Mouse (Mus musculus) inflammation-experienced regulatory T-cells, adult 6 months (primary cell): ENCODE results near the gene Arid5a. TPM values are rescaled to one million over a fixed set of nuclear protein-coding genes. Genes with fewer than 3 reads are reported as not detected.
A peak's percentile ranks its signal among the peaks of the same experiment; 100 is the strongest.

Source experiments
- ATAC-seq: one replicate; pipeline ENCODE4 v1.8.0; 2017
- polyA plus RNA-seq, 3 experiments: library from polyadenylated mRNA; unstranded; fragments of 100-300 nt; shearing (Covaris generic); gene quantifications; one replicate each; pipeline ENCODE4 v1.2.1; 2017

The Arid5a gene
- polyA plus RNA-seq, 3 experiments from 2014 or later, result 75.9 to 89.1 (median 88.6) TPM

DNA sequence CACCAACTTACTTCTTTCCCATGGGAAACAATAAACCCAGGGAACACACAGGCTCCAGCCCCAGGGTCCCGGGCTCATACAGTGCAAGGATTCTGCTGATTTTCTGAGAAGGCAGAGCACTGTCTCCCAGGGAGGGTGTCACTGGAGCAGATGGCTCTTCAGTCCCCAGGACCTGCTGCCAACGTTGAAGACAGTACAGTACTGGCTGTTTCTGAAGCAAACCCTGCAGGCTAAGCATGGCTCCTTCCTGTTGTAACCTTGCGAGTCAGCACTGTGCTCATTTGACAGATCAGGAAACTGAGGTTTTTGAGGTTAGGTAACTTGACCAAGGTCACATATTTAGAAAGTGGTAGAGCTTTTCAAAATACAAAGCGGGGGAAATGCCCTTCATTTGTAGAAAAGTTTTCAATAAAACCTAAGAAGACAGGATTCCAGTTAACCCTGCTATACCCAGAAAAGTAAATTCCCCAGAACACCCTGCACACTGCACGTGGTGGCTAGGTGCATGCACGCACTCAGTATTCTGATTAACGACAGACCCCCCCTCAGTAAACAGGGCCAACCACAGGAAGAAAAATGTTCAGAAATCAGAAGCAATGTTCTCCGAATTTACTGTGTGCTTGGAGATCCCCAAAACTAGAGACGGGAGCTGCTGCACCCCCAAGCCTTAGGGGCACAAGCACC lies 10.9 kb upstream of the Arid5a start:
- peak; percentile 78 for ATAC-seq

DNA sequence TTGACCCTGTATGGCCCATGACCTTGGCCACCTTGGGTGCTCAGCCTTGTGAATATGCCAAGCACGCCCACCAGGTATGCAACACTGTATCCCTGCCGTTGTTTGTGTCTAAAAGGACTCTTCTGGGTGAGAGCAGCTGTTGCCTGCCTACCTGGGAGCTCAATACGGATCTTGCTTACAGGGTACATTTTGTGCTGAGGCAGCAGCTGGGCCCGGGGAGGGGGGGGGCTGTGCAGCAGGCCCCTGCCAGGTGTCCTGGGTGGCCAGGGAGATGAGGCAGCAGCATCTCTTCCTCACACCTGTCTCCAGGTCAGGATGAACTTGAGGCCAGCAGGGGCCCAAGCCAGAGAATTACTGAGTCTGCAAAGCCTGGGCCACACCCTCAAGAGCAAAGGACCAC lies 9.4 kb upstream of the Arid5a start:
- no peak for ATAC-seq

DNA sequence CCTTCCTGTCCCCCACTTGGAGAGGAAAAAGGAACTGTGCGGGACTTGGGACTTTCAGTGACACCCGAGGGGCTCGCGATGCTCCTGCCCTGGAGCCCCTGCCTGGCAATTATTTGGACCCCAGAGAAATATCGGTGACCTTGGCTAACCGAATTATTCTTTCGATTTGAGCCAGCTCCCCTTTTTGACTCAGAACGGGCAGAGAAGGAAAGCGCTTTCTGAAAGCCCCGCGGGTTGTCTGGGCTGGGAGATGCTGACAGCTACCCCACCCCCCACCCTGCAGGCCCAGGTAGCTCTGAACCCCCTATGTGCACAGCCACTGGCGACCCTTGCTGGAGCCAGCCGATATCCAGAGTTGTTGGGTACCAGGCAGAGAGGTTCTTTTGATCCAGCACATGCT lies 8.4 kb upstream of the Arid5a start:
- no peak for ATAC-seq

DNA sequence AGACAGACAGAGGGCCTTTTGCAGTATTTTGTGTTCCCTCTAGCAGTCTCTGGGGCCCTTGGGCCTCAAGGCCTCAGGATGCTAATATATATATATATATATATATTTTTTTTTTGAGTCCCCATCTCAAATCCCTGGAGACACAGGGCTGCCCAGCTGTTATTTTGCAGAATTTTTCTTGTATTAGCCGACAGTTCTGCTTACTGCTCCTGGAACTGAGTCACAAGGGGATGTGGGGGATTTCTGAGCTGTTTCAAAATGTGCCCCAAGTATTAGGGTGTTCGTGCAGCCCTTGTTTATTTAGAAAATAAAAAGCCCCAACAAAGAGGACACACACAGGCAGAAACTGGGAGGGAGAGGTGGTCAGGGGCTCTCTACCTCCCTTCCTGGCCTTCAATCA lies 7.9 kb upstream of the Arid5a start:
- no peak for ATAC-seq

DNA sequence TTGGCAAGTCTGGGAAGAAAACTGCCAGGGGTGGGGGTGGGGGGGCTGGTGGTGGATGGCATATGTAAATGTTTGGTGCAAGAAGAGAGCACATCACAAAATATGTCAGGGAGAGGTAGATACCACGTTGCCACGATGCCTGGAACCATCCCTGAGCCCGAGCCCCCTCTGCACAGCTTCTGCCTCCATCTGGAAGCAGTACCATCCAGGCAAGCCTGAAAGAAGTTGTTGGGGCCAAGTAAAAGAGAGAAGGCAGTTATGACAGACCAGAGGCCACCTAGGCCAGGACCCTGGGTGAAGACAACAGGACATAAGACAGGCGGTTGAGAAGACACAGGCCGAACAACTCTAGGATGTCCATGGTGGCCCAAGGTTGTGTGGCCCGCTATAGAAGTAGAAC lies 7.0 kb upstream of the Arid5a start:
- ATAC-seq, result no peak

DNA sequence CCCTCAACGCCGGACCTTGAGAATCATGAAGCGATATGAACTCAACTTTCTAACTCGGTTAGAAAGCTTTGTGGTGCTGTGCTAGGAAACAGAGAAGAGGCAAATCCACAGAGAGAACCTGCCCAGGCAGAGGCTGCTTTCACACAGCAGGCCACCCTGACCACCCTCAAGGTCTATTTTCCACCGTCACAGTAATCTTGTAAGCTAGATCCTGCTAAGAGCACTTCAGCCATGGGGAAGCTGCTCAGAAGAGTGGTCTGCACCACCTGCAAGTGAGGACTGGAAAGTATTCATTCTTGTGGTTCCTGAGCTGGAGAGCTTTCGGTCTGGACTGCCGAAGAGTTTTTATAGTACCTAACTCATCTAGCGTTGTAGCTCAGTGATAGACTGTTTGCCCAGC lies 5.3 kb upstream of the Arid5a start:
- no peak for ATAC-seq

DNA sequence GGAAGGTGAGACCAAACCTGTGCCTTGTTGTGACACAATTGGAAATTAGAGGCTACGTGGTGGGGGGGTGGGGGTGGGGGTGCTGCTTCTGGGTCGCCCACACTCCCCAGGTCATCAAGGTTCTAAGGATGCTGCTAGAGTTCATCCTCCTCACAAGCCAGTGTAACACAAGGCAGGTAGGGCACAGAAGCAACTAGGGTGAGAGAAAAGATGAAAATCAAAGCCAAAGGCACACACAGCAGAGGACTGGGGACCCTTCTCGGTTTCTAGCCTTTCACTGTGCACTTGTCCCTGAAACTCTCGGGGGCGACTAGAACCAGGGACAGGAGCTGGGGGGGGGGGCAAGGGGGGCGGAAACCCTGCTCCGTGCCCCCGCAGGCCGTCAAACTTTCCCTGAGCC lies 4.6 kb upstream of the Arid5a start:
- no peak for ATAC-seq

DNA sequence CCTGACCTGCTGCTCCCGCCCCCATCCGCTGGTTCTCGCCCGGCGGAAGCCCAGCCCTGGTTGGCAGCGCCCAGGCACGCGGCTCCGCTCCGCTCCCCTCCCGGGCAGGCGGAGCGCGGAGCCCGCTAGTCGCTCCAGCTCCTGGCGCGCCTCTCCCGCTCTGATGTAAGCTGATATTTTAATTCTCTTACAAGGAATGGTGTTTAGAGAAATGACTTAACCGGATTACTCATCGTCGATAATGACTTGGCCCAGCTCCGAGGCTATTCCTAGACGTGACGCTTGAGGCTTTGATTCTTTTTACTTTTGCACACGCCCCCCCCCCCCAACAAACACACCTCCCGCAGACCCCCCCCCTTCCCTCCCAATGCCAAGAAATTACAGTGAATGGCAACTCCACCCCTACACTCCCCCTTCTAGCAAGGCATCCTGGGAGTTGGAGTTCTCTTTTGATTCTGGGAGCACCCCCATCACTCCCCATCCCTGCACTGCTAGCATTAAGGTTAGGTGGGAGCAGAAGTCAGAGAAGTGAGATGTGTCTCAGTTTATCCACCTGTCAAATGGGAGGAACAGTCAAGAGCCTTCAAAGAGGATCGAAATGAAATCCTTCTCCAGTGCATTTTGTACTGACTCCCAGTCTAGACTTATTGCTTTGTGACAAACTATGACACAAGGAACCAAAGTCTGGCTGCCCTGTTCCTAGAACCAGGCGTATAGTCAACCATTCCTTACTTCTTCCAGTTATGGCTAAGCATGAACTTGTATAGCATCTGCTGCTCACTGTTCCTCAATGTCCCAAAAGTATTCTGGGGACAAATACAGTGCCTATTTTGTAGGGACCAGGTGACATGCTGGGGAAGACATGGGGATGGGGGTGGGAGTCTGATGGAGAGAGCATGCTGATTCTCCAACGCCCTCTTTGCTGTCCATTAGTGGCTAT lies 3.9 kb upstream of the Arid5a start:
- ATAC-seq, result no peak

DNA sequence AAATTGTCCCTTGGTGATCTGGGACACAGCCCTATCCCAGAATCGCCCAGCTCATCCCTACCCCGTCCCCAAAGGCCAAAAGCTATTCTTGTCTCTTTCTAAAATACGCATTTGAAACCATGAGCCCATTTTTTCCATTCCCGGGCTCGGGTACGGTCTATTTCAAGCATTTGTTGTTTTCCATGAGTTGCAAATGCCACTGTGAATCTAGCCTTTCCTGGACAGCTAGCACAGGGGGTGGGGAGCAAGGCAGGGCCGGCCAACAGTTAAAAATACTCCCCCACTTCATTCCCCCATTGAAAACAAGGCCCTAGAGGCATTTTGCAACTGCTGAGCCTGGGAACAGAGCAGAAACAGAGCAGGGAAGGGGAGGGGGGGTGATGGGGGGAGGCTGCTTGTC lies 2.8 kb upstream of the Arid5a start:
- ATAC-seq, result no peak

DNA sequence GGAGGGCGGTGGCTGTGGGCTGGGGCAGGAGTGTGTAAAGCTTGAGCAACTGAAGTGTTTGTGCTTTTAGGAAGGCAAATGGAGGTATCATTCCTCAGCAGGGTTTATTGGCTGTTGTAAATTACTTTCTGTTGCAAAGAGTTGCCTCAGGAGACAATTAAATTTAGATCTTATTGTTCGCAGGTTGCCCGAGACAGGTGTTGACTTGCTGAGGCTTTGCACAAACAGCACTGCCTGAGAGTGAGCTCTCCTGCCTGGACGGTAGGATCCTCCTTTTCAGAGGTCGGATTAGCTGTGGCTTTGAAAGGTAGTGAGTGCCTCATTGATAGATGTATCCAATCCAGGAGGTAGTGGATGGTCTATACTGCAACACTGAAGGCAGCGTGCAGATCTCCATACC lies 1.4 kb upstream of the Arid5a start:
- no peak for ATAC-seq

DNA sequence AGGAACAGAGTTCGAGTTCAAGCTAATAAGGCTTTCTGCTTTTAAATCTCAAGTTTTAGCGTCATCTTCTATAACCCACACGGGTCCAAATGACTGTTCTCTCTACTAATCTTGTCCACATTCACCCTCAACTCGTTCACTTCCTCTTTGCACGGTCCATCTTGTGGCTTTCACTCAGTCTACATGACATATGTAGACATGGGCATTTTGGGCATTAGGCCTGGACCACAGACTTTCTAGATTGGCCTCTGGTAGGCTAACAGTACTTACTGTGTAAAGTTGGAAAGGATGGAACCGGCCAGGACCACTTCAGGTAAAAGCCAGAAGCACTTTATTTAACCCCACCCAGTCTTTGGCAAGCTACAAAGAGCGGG lies 425 bp upstream of the Arid5a start:
- ATAC-seq, result no peak

DNA sequence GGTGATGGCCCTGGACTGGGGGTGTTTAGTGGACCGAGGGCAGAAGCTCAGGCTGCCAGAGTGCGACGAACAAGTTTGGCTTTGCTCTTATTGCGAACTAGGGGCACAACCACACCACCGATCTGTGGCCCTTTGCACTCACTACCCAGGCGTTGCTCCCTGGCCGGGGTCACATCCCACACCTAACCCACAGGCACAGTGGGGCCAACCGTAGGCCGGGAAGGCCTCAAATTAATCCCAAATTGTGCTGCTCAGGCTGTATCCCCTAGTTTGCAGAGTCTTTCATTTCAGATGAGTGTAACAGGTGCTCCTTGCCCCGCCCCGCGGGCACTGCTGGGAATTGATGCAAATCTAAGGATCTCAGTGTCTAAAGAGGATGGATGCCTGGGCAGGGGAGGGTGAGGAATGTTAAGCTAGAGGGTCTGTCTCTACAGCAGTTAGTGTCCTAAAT lies 943 bp downstream of the Arid5a start:
- no peak for ATAC-seq

DNA sequence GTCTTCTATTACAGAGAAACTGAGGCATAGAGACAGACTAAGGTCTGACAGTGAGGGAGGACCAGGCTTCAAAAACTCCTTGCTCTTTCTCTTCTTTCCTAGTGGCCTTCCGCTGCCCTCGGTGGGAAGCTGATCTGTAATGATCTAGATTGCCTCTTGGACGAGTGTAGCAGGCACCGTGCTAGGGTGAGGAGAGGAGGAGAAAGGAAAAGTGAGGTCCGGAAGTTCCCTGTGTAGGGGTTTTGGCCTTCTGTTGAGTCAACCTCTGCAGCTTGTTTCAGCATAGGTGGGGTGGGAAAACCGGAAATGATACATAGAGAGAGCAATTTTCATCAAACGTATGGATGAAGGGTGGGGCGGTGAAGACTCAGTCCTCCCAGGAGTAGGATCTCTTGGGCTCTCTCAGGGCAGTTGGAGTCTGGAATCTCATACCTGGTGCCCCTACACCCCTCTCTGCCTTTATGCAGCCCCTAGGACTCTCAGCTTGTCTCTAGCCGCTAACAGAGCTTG lies 1.5 kb downstream of the Arid5a start:
- no peak for ATAC-seq

DNA sequence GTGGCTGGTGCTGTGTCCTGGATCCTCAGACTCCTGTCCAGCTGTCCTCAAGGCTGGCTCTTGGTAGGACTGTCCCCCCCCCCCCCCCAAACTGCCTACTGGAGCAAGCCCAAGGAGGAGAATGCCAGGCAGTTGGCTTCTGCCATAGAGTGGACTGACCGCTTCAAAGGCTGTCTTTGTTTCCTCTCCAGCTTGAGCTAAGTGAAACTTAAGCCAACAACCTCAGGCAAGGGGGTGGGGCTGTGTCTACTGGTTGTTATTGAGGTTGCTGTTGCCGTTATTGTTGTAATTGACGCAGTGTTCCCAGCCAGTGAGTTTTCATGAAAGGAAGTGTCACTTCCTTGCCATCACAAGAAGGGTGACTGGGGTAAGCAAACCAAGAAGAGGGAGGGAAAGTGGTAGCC lies 2.0 kb downstream of the Arid5a start:
- peak; percentile 55 for ATAC-seq

DNA sequence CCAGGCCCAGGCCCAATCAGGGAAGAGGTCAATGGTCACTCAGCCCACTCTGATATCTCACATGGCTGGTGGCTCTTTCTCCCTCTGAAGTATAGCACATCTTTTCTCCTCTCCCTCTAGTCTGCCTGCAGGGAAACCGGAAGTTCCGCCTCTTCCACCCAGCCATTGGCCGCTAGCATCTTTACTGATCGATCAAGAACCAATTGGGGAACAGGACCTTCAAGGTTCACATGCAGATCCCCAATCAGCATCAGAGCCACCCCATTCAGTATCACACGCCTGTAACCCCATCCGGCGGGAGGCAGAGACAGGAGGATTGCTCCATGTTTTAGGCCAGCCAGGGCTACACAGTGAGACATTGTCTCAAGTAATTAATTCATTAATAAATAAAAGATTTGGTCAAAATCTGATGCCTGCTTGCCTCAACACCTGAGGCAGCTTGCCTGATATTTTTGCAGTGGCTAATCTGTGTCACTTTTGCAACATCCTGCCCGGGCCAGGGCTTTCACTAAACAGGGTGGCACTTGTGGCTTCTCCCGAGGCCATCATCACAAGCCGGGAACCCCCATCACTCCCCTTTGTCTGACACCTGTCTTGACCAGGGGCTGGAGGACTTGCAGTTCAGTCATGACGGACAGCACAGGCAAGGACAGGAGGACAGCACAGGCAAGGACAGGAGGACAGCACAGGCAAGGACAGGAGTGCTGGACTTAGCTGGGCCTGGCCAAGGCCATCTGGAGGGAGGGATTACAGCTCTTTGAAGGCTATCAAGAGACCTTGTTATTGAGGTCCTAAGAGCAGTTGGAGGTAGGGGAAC lies 7.6 kb downstream of the Arid5a start:
- no peak for ATAC-seq

DNA sequence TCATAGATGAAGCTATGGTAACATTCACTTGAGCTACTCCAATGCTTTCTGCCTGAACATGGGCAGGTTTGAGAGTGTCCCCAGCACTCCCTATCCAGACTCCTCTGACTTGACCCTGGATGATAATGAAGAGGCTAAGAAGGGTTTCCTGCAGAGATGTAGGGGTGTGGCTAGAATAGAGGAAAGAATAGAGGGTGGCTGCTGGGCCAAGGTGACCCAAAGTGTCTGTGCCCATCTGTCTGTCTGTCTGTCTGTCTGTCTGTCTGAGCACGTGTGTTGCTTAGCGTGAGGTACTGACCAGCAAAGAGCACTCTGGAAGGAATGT lies 8.2 kb downstream of the Arid5a start:
- ATAC-seq, result no peak

DNA sequence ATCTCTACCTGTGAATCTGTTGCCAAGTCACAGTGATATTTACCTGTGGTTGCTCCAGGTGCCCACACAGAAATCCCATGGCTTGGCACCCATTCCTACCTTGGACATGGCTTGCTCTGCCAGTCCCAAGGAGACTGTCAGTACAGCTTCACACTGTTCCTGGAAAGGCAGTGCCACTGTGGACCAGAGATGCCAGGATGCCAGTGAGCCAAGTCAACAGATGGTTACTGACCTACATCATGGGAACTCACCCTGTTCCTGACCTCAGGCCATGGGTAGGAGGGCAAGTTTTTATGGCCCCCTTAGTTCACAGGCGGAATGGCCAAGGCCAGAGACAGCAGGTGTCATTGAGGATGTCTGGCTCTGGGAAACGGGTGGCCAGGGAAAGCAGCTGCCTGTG lies 13.6 kb downstream of the Arid5a start:
- ATAC-seq, result no peak

DNA sequence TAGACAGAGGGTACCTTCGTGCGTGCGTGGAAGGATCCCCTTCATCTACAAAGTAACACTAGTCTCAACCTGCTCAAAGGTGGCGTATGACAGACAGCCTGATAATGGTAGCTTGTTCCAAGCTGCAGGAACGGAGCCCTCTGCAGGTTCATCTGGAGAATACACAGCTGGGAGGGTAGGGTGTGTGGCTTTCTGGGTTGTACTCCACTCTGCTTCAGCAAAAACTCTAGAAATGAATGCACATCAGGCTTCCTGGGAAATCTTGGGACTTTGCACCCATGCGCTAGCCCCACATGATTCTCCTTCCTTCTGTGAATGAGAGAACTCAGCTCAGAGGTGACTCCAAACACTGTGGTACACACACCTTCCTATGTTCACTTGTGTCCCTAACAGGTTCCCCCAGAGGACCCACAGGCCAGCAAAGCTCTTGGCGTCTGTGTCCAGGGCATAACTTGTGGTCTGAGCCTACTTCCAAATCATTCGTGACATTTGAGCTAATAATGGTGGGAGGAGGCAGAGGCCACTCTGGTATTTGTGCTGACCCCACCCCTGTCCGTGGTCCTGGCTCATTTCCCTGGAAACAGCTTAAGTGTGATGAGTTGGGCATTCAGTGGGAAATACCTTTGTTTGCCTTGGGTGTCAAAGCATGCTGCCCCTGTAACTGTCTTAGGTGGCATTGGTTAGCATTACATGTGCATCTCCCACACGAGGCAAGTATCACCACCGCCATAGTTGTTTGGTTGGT lies 14.5 kb downstream of the Arid5a start:
- peak; percentile 35 for ATAC-seq

DNA sequence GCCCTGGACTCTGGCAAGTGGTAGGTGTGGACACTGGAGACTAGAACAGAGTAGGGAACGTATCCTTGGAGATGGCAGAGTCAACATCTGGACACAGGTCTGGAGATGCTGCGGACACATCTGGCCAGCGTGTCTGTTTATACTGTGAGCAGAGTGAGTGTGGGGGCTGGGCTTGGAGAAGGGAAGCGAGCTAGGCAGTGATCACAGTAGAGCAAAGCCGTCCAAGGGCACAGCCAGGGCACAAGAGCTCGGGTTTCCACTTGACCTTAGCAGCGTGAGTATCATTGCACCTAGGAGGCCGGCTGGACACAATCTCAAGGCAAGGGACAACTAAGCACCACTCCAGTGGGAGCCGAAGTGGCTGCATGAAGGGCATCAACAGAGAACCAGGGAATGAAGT lies 15.5 kb downstream of the Arid5a start:
- ATAC-seq, result no peak

DNA sequence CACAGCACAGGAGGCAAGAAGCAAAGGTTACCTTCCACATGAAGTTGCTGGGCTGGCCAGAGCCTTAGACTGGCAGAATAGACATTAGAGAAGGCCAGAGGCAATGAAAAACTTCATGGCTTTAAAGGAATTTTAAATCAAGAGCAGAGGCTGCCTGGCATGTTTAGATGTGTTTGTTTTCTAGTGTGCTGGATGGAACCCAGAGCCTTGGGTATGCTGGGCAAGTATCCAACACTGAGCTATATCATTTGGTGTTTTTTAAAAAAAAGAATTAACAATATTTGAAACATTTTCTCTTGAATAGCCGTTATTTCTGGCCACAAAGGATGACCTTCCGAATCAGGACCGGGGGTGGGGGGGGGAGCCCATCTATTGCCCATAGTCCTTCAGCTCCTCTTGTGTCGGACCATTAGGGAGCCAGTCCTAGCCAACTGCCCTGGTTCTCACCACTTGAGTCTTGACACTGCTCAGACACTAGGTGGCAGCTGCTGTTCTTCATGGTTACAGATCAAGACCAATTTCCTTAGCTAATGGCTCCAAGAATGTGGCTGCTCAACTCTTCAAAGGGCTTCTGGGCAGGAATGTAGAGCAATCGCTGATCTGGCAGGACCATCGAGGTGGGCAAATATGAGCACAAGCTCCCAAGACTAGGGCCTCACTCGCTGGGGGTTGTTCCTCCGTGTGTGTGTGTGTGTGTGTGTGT lies 16.4 kb downstream of the Arid5a start:
- ATAC-seq, result peak; percentile 60

DNA sequence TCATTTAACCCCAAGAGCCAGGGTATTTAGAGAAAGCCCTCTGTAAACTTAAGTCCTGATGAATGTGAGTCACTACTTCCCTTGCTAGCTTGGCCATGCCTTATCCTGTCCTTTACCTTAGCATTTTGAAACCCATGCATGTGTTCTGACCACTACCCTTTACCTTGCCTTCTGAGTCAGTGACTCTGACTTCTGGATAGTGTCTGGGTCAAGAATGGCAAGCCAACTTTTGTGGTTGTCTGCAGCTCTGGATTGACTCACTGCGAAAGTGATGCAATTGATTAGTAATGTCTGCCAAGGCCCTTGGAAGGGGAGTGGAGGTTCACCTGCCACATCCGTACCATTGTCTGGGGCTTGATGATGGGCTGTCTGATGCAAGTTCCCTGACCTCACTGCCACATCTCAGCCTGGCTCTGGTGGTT lies 18.4 kb downstream of the Arid5a start:
- no peak for ATAC-seq

DNA sequence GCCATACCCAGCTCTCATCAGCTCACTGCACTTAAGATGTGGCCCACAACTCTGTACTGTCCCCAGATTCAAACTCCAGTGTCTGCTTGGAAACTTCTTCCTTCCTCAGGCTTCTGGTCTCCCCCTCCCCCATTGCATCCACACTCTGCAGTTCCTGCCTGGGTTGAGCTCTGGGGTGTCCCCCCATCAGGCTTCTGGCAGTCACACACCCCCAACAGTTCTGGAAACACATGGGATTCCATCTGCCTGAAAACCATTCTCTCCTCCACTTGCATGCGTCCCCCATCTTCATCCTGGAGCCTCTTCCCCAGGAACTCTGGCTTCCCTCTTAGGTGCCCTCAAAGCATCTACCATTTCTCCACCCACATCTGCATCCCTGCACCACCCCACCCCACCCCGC lies 19.3 kb downstream of the Arid5a start:
- no peak for ATAC-seq
